Mouse (Mus musculus) kidney, embryonic 14.5 days (tissue): Measurements from ENCODE around the gene Batf2. TPM values are rescaled to one million over a fixed set of nuclear protein-coding genes. Genes with fewer than 3 reads are reported as not detected.

ENCODE experiments used
- ATAC-seq: fragments of 200-750 bp; cut with Nextera tagmentation; 2 replicates; pipeline ENCODE4 v1.8.0; 2017; ENCODE audit warnings: moderate number of reproducible peaks, mild to moderate bottlenecking, moderate TSS enrichment, moderate library complexity; ENCODE audit not compliant: low FRiP score, low TSS enrichment
- H3K27ac ChIP-seq: fragments of 300-500 bp; sonication (generic); 2 replicates; pipeline ENCODE4 v1.5.1; 2014; ENCODE audit warnings: low read depth, mild to moderate bottlenecking, low read length, moderate library complexity, mixed read lengths
- H3K27me3 ChIP-seq: fragments of 300-500 bp; sonication (generic); 2 replicates; pipeline ENCODE4 v1.6.1; 2014; ENCODE audit warnings: mild to moderate bottlenecking, low read length; ENCODE audit not compliant: control insufficient read depth, insufficient read depth
- H3K36me3 ChIP-seq: fragments of 300-500 bp; sonication (generic); 2 replicates; pipeline ENCODE4 v1.6.1; 2014; ENCODE audit warnings: low read length, mixed read lengths; ENCODE audit not compliant: control insufficient read depth, insufficient read depth
- H3K4me1 ChIP-seq: fragments of 300-500 bp; sonication (generic); 2 replicates; pipeline ENCODE4 v1.6.1; 2014; ENCODE audit warnings: low read length, mixed read lengths; ENCODE audit not compliant: control insufficient read depth, insufficient read depth
- H3K4me2 ChIP-seq: fragments of 300-500 bp; sonication (generic); replicated peaks from 2 replicates; pipeline ENCODE4 v1.6.1; 2014; ENCODE audit warnings: low read depth, mild to moderate bottlenecking, low read length
- H3K4me3 ChIP-seq: fragments of 300-500 bp; sonication (generic); 2 replicates; pipeline ENCODE4 v1.5.1; 2014; ENCODE audit warnings: mild to moderate bottlenecking, low read length
- H3K9ac ChIP-seq: fragments of 300-500 bp; sonication (generic); 2 replicates; pipeline ENCODE4 v1.6.1; 2014; ENCODE audit warnings: low read depth, mild to moderate bottlenecking, low read length, moderate library complexity
- H3K9me3 ChIP-seq: fragments of 300-500 bp; sonication (generic); 2 replicates; pipeline ENCODE4 v1.6.1; 2016; ENCODE audit warnings: low read length; ENCODE audit not compliant: control insufficient read depth
- WGBS: fragments of 180-500 bp; shearing (Covaris S2); extraction: QIAGEN DNeasy Blood & Tissue Kit; methylation state at CpG from one replicate; pipeline ENCODE4 v1.1.7; 2014; 5-methylcytosine and 5-hydroxymethylcytosine counted together
- polyA plus RNA-seq: library from polyadenylated mRNA; unstranded; fragments of >200 nt; fragmentation: Nextera tagmentation; extraction: Ambion mirVana; gene quantifications from 2 replicates; pipeline ENCODE4 v1.2.1, GENCODE M21; 2014

Batf2 gene
- polyA plus RNA-seq, 1 experiment from 2014 or later = 0.15 TPM

GRCm38 (mm10) chr19:6116113-6116850, 24.5 kb upstream of the Batf2 start:
- H3K27ac ChIP-seq = no peak overlapping the region
- peaks cover 13% of the 10 kb centered on the region; the same call in 1 of the 2 replicates for H3K4me1 ChIP-seq
- peaks cover 30% of the 10 kb centered on the region for H3K36me3 ChIP-seq
- no peak overlapping the region; the same call in 1 of the 2 replicates for H3K4me3 ChIP-seq
- 92% methylated on average over 15 of the region's 15 CpGs for WGBS
- no peak overlapping the region for H3K9ac ChIP-seq
- no peaks in the 10 kb centered on the region for H3K9me3 ChIP-seq
- ATAC-seq = no peak
- H3K4me2 ChIP-seq = peak overlapping the region; percentile 86; the same call in 1 of the 2 replicates
- H3K27me3 ChIP-seq = no peaks in the 10 kb centered on the region

GRCm38 (mm10) chr19:6117346-6117985, 23.3 kb upstream of the Batf2 start:
- 6% methylated on average over 32 of the region's 32 CpGs for WGBS
- ATAC-seq = no peak; the same call in 1 of the 2 replicates
- Histone ChIP-seq H3K4me3 (peak overlapping the region; percentile 55), H3K9ac (peak overlapping the region; percentile 80), H3K27ac (peak overlapping the region; percentile 97), H3K4me2 (peak overlapping the region; percentile 86), H3K9me3 (no peaks in the 10 kb centered on the region), H3K4me1 (peaks cover 16% of the 10 kb centered on the region; the same call in 1 of the 2 replicates), H3K36me3 (peaks cover 25% of the 10 kb centered on the region), H3K27me3 (no peaks in the 10 kb centered on the region)

GRCm38 (mm10) chr19:6117986-6118676, 22.7 kb upstream of the Batf2 start, which contains the start of gene Sac3d1:
TSS of gene Sac3d1 (minus strand) at chr19:6118650.
- peak within 1 kb of the TSS; percentile 86 for H3K4me2 ChIP-seq
- WGBS = under 1% methylated on average over 77 of the region's 77 CpGs
- H3K27me3 ChIP-seq = no peaks in the 10 kb centered on the region
- H3K36me3 ChIP-seq = peaks cover 25% of the 10 kb centered on the region
- H3K27ac ChIP-seq = peak within 1 kb of the TSS; percentile 97
- ATAC-seq = peak; percentile 86
- H3K4me3 ChIP-seq = peak within 1 kb of the TSS; percentile 55
- H3K4me1 ChIP-seq = peaks cover 16% of the 10 kb centered on the region; the same call in 1 of the 2 replicates
- peak within 1 kb of the TSS; percentile 80 for H3K9ac ChIP-seq
- no peaks in the 10 kb centered on the region for H3K9me3 ChIP-seq

GRCm38 (mm10) chr19:6118677-6119185, 22.1 kb upstream of the Batf2 start:
- peak overlapping the region; percentile 97 for H3K27ac ChIP-seq
- peak; percentile 9 for ATAC-seq
- WGBS = 2% methylated on average over 8 of the region's 8 CpGs

GRCm38 (mm10) chr19:6121761-6122160, 19.0 kb upstream of the Batf2 start:
- peak overlapping the region; percentile 31; the same call in 1 of the 2 replicates for H3K9ac ChIP-seq
- H3K9me3 ChIP-seq = no peaks in the 10 kb centered on the region
- no peak for ATAC-seq
- H3K36me3 ChIP-seq = no peaks in the 10 kb centered on the region
- WGBS = 27% methylated on average over 19 of the region's 19 CpGs
- H3K27me3 ChIP-seq = no peaks in the 10 kb centered on the region
- H3K4me3 ChIP-seq = no peak overlapping the region
- no peak overlapping the region for H3K27ac ChIP-seq
- H3K4me1 ChIP-seq = peaks cover 16% of the 10 kb centered on the region; the same call in 1 of the 2 replicates
- no peak overlapping the region for H3K4me2 ChIP-seq

More at GRCm38 (mm10) chr19:6118677-6119185, 22.1 kb upstream of the Batf2 start:
- no peaks in the 10 kb centered on the region for H3K27me3 ChIP-seq
- peaks cover 16% of the 10 kb centered on the region; the same call in 1 of the 2 replicates for H3K4me1 ChIP-seq
- peak overlapping the region; percentile 55 for H3K4me3 ChIP-seq
- H3K4me2 ChIP-seq = peak overlapping the region; percentile 86
- H3K36me3 ChIP-seq = peaks cover 25% of the 10 kb centered on the region
- peak overlapping the region; percentile 80 for H3K9ac ChIP-seq
- no peaks in the 10 kb centered on the region for H3K9me3 ChIP-seq

GRCm38 (mm10) chr19:6123330-6123729, 17.5 kb upstream of the Batf2 start:
- no peak overlapping the region for H3K27ac ChIP-seq
- peaks cover 10% of the 10 kb centered on the region; the same call in 1 of the 2 replicates for H3K4me1 ChIP-seq
- no peaks in the 10 kb centered on the region for H3K36me3 ChIP-seq
- 82% methylated on average over 8 of the region's 8 CpGs for WGBS
- no peaks in the 10 kb centered on the region for H3K9me3 ChIP-seq
- H3K4me2 ChIP-seq = no peak overlapping the region
- no peak overlapping the region for H3K9ac ChIP-seq
- H3K27me3 ChIP-seq = no peaks in the 10 kb centered on the region
- no peak for ATAC-seq
- H3K4me3 ChIP-seq = no peak overlapping the region

GRCm38 (mm10) chr19:6124898-6125297, 15.9 kb upstream of the Batf2 start:
- H3K4me2 ChIP-seq = no peak overlapping the region
- H3K27ac ChIP-seq = no peak overlapping the region
- H3K4me3 ChIP-seq = no peak overlapping the region
- WGBS = 75% methylated on average over 2 of the region's 2 CpGs
- no peaks in the 10 kb centered on the region for H3K27me3 ChIP-seq
- ATAC-seq = no peak
- no peaks in the 10 kb centered on the region for H3K9me3 ChIP-seq
- no peak overlapping the region for H3K9ac ChIP-seq
- H3K4me1 ChIP-seq = 0 out of 2 replicates have a peak, but pooled peaks cover 4% of the 10 kb centered on the region
- H3K36me3 ChIP-seq = no peaks in the 10 kb centered on the region

GRCm38 (mm10) chr19:6126289-6126688, 14.5 kb upstream of the Batf2 start:
- Histone ChIP-seq H3K36me3 (no peaks in the 10 kb centered on the region), H3K9me3 (no peaks in the 10 kb centered on the region), H3K9ac (no peak overlapping the region), H3K4me1 (0 out of 2 replicates have a peak, but pooled peaks cover 4% of the 10 kb centered on the region), H3K27ac (no peak overlapping the region), H3K4me2 (no peak overlapping the region), H3K27me3 (no peaks in the 10 kb centered on the region), H3K4me3 (no peak overlapping the region)
- WGBS = 31% methylated on average over 4 of the region's 4 CpGs
- ATAC-seq = no peak
